Mouse (Mus musculus) midbrain, embryonic 13.5 days (tissue): ENCODE data around the gene 9130213A22Rik. TPM values are rescaled to one million over a fixed set of nuclear protein-coding genes. Genes with fewer than 3 reads are reported as not detected.

Source experiments
- ATAC-seq: fragments of 200-750 bp; cut with Nextera tagmentation; 2 replicates; pipeline ENCODE4 v1.8.0; 2017; ENCODE audit warnings: mild to moderate bottlenecking, moderate TSS enrichment, moderate library complexity
- H3K27ac ChIP-seq: fragments of 300-500 bp; sonication (generic); 2 replicates; pipeline ENCODE4 v1.5.1; 2015; ENCODE audit warnings: inconsistent platforms, mild to moderate bottlenecking, moderate library complexity
- H3K27me3 ChIP-seq: fragments of 300-500 bp; sonication (generic); 2 replicates; pipeline ENCODE4 v1.6.1; 2015; ENCODE audit warnings: mild to moderate bottlenecking, inconsistent platforms
- H3K36me3 ChIP-seq: fragments of 300-500 bp; sonication (generic); 2 replicates; pipeline ENCODE4 v1.6.1; 2015; ENCODE audit warnings: mild to moderate bottlenecking, inconsistent platforms
- H3K4me1 ChIP-seq: fragments of 300-500 bp; sonication (generic); replicated peaks from 2 replicates; pipeline ENCODE4 v1.6.1; 2015; ENCODE audit warnings: inconsistent platforms
- H3K4me2 ChIP-seq: fragments of 300-500 bp; sonication (generic); replicated peaks from 2 replicates; pipeline ENCODE4 v1.6.1; 2015; ENCODE audit warnings: moderate library complexity, mild to moderate bottlenecking, inconsistent platforms
- H3K4me3 ChIP-seq: fragments of 300-500 bp; sonication (generic); replicated peaks from 2 replicates; pipeline ENCODE4 v1.5.1; 2015; ENCODE audit warnings: mild to moderate bottlenecking, inconsistent platforms
- H3K9ac ChIP-seq: fragments of 300-500 bp; sonication (generic); replicated peaks from 2 replicates; pipeline ENCODE4 v1.6.1; 2015; ENCODE audit warnings: mild to moderate bottlenecking, inconsistent platforms
- H3K9me3 ChIP-seq: fragments of 300-500 bp; sonication (generic); 2 replicates; pipeline ENCODE4 v1.6.1; 2016; ENCODE audit warnings: mild to moderate bottlenecking, inconsistent platforms
- WGBS: fragments of 180-500 bp; shearing (Covaris S2); methylation state at CpG from one replicate; pipeline ENCODE4 v1.1.7; 2015; 5-methylcytosine and 5-hydroxymethylcytosine counted together
- polyA plus RNA-seq: library from polyadenylated mRNA; unstranded; fragments of >200 nt; fragmentation: Nextera tagmentation; extraction: Ambion mirVana; gene quantifications from 2 replicates; pipeline ENCODE4 v1.2.1, GENCODE M21; 2015

Gene 9130213A22Rik
- polyA plus RNA-seq, 1 experiment from 2014 or later, result not detected

- peak overlapping the region; percentile 75 for H3K4me3 ChIP-seq
- peak overlapping the region; percentile 98 for H3K4me2 ChIP-seq
- H3K27me3 ChIP-seq, result peaks cover 42% of the 10 kb centered on the region
- peak overlapping the region; percentile 58 for H3K27ac ChIP-seq
- no peaks in the 10 kb centered on the region for H3K36me3 ChIP-seq
- peak overlapping the region; percentile 80 for H3K9ac ChIP-seq
- H3K9me3 ChIP-seq, result no peaks in the 10 kb centered on the region
- under 1% methylated on average over 28 of the region's 29 CpGs for WGBS
- peaks cover 56% of the 10 kb centered on the region for H3K4me1 ChIP-seq
- ATAC-seq, result peak; percentile 19
Measured at GRCm38 (mm10) chr11:69123056-69123692, 785 bp upstream of the 9130213A22Rik start.

- Histone ChIP-seq H3K27me3 (peaks cover 32% of the 10 kb centered on the region), H3K4me1 (peaks cover 68% of the 10 kb centered on the region), H3K27ac (no peak overlapping the region)
Measured at GRCm38 (mm10) chr11:69121741-69122335, 551 bp downstream of the 9130213A22Rik start.

GRCm38 (mm10) chr11:69121001-69121740 lies 1.2 kb downstream of the 9130213A22Rik start:
- 1% methylated on average over 27 of the region's 33 CpGs for WGBS
- ATAC-seq, result no peak
- H3K4me1 ChIP-seq, result peaks cover 64% of the 10 kb centered on the region

More at GRCm38 (mm10) chr11:69121741-69122335, 551 bp downstream of the 9130213A22Rik start:
- no peaks in the 10 kb centered on the region for H3K9me3 ChIP-seq
- H3K9ac ChIP-seq, result peak overlapping the region; percentile 80
- peak overlapping the region; percentile 98 for H3K4me2 ChIP-seq
- WGBS, result under 1% methylated on average over 31 of the region's 32 CpGs
- no peak for ATAC-seq
- H3K36me3 ChIP-seq, result no peaks in the 10 kb centered on the region
- H3K4me3 ChIP-seq, result peak overlapping the region; percentile 75

GRCm38 (mm10) chr11:69120221-69121000 lies 2.0 kb downstream of the 9130213A22Rik start, which contains the start of gene Hes7:
TSS of gene Hes7 (plus strand) at chr11:69120404.
- Histone ChIP-seq H3K4me2 (peak within 1 kb of the TSS; percentile 98), H3K4me1 (peaks cover 56% of the 10 kb centered on the region), H3K36me3 (no peaks in the 10 kb centered on the region), H3K4me3 (peak within 1 kb of the TSS; percentile 82), H3K9me3 (no peaks in the 10 kb centered on the region), H3K9ac (peak within 1 kb of the TSS; percentile 80), H3K27me3 (peaks cover 42% of the 10 kb centered on the region), H3K27ac (no peak within 1 kb of the TSS)
- no peak for ATAC-seq
- 2% methylated on average over 27 of the region's 27 CpGs for WGBS

More at GRCm38 (mm10) chr11:69121001-69121740, 1.2 kb downstream of the 9130213A22Rik start:
- Histone ChIP-seq H3K27me3 (peaks cover 36% of the 10 kb centered on the region), H3K27ac (no peak overlapping the region), H3K36me3 (no peaks in the 10 kb centered on the region), H3K4me3 (peak overlapping the region; percentile 75), H3K9ac (peak overlapping the region; percentile 80), H3K9me3 (no peaks in the 10 kb centered on the region), H3K4me2 (peak overlapping the region; percentile 98)

GRCm38 (mm10) chr11:69119446-69120155 lies 2.8 kb downstream of the 9130213A22Rik start:
- no peak for ATAC-seq
- 30% methylated on average over 14 of the region's 14 CpGs for WGBS

GRCm38 (mm10) chr11:69118765-69119164 lies 3.6 kb downstream of the 9130213A22Rik start:
- peak overlapping the region; percentile 82 for H3K4me3 ChIP-seq
- no peak for ATAC-seq
- H3K9me3 ChIP-seq, result no peaks in the 10 kb centered on the region
- peak overlapping the region; percentile 98 for H3K4me2 ChIP-seq
- no peak overlapping the region for H3K27ac ChIP-seq
- H3K27me3 ChIP-seq, result peaks cover 51% of the 10 kb centered on the region
- no peaks in the 10 kb centered on the region for H3K36me3 ChIP-seq
- under 1% methylated on average over 15 of the region's 15 CpGs for WGBS
- H3K9ac ChIP-seq, result no peak overlapping the region
- peaks cover 55% of the 10 kb centered on the region for H3K4me1 ChIP-seq

More at GRCm38 (mm10) chr11:69119446-69120155, 2.8 kb downstream of the 9130213A22Rik start:
- Histone ChIP-seq H3K36me3 (no peaks in the 10 kb centered on the region), H3K4me2 (peak overlapping the region; percentile 98), H3K4me3 (peak overlapping the region; percentile 82), H3K4me1 (peaks cover 55% of the 10 kb centered on the region), H3K9me3 (no peaks in the 10 kb centered on the region), H3K27me3 (peaks cover 45% of the 10 kb centered on the region), H3K9ac (peak overlapping the region; percentile 17; the same call in 1 of the 2 replicates), H3K27ac (no peak overlapping the region)

- no peaks in the 10 kb centered on the region for H3K36me3 ChIP-seq
- H3K27ac ChIP-seq, result peak overlapping the region; percentile 40
- no peaks in the 10 kb centered on the region for H3K9me3 ChIP-seq
- H3K27me3 ChIP-seq, result peaks cover 51% of the 10 kb centered on the region
- under 1% methylated on average over 45 of the region's 45 CpGs for WGBS
- no peak for ATAC-seq
- H3K4me3 ChIP-seq, result peak overlapping the region; percentile 82
- peaks cover 55% of the 10 kb centered on the region for H3K4me1 ChIP-seq
- H3K4me2 ChIP-seq, result peak overlapping the region; percentile 98
- peak overlapping the region; percentile 79 for H3K9ac ChIP-seq
Measured at GRCm38 (mm10) chr11:69117737-69118695, 4.4 kb downstream of the 9130213A22Rik start.

GRCm38 (mm10) chr11:69116843-69117242 lies 5.5 kb downstream of the 9130213A22Rik start:
- no peak overlapping the region for H3K27ac ChIP-seq
- H3K27me3 ChIP-seq, result peaks cover 60% of the 10 kb centered on the region
- no peak overlapping the region for H3K9ac ChIP-seq
- no peaks in the 10 kb centered on the region for H3K9me3 ChIP-seq
- peak overlapping the region; percentile 82 for H3K4me3 ChIP-seq
- no peak for ATAC-seq
- H3K36me3 ChIP-seq, result no peaks in the 10 kb centered on the region
- H3K4me1 ChIP-seq, result peaks cover 52% of the 10 kb centered on the region
- WGBS, result 52% methylated on average over 5 of the region's 5 CpGs
- peak overlapping the region; percentile 98 for H3K4me2 ChIP-seq

- H3K4me2 ChIP-seq, result no peak overlapping the region
- no peak overlapping the region for H3K4me3 ChIP-seq
- peaks cover 40% of the 10 kb centered on the region for H3K27me3 ChIP-seq
- H3K36me3 ChIP-seq, result peaks cover under 1% of the 10 kb centered on the region; the same call in 1 of the 2 replicates
- H3K9me3 ChIP-seq, result no peaks in the 10 kb centered on the region
- no peak overlapping the region for H3K9ac ChIP-seq
- H3K27ac ChIP-seq, result no peak overlapping the region
- H3K4me1 ChIP-seq, result peaks cover 40% of the 10 kb centered on the region
- 80% methylated on average over 3 of the region's 3 CpGs for WGBS
- no peak for ATAC-seq
Measured at GRCm38 (mm10) chr11:69114621-69115020, 7.8 kb downstream of the 9130213A22Rik start.

GRCm38 (mm10) chr11:69114018-69114417 lies 8.4 kb downstream of the 9130213A22Rik start:
- ATAC-seq, result no peak
- no peak overlapping the region for H3K4me3 ChIP-seq
- 68% methylated on average over 3 of the region's 3 CpGs for WGBS

More at GRCm38 (mm10) chr11:69114018-69114417, 8.4 kb downstream of the 9130213A22Rik start:
- Histone ChIP-seq H3K27ac (no peak overlapping the region), H3K4me1 (peaks cover 34% of the 10 kb centered on the region), H3K9ac (no peak overlapping the region), H3K27me3 (peaks cover 35% of the 10 kb centered on the region), H3K9me3 (no peaks in the 10 kb centered on the region), H3K36me3 (peaks cover 6% of the 10 kb centered on the region), H3K4me2 (no peak overlapping the region)
